Mouse (Mus musculus) forelimb bud, embryonic 11.5 days (tissue): ENCODE results near the gene N4bp2l1.
"Not testable (repeated sequence)": the region's sequence is repeated elsewhere in the genome, so short reads cannot be mapped to it uniquely, and the experiment has no call there.

Source experiments
- DNase-seq: peaks from one replicate; pipeline ENCODE4 v3.0.0-alpha.2; 2012; ENCODE audit warnings: low read depth, low spot score

N4bp2l1 gene

GRCm38 (mm10) chr5:150597088-150597487 is at the start of gene N4bp2l1:
Gene N4bp2l1 (minus strand): TSS chr5:150597188.
- DNase-seq: no peak

- no peak for DNase-seq
Observed at GRCm38 (mm10) chr5:150644926-150645325, 47.9 kb upstream of the N4bp2l1 start.

GRCm38 (mm10) chr5:150643390-150643789 is 46.4 kb upstream of the N4bp2l1 start:
- not testable (repeated sequence) for DNase-seq

GRCm38 (mm10) chr5:150641440-150641839 is 44.5 kb upstream of the N4bp2l1 start:
- DNase-seq: no peak

- no peak for DNase-seq
Observed at GRCm38 (mm10) chr5:150629692-150630091, 32.7 kb upstream of the N4bp2l1 start.

- no peak for DNase-seq
Observed at GRCm38 (mm10) chr5:150629272-150629671, 32.3 kb upstream of the N4bp2l1 start.

- no peak for DNase-seq
Observed at GRCm38 (mm10) chr5:150625528-150625927, 28.5 kb upstream of the N4bp2l1 start.

- DNase-seq: no peak
Observed at GRCm38 (mm10) chr5:150622792-150623191, 25.8 kb upstream of the N4bp2l1 start.

GRCm38 (mm10) chr5:150621592-150621991 is 24.6 kb upstream of the N4bp2l1 start:
- no peak for DNase-seq

- DNase-seq: no peak
Observed at GRCm38 (mm10) chr5:150620588-150621135, 23.7 kb upstream of the N4bp2l1 start.

GRCm38 (mm10) chr5:150618599-150619355 is 21.8 kb upstream of the N4bp2l1 start:
- no peak for DNase-seq

GRCm38 (mm10) chr5:150616731-150617130 is 19.7 kb upstream of the N4bp2l1 start:
- no peak for DNase-seq

GRCm38 (mm10) chr5:150616216-150616615 is 19.2 kb upstream of the N4bp2l1 start:
- DNase-seq: no peak

GRCm38 (mm10) chr5:150614054-150614453 is 17.1 kb upstream of the N4bp2l1 start:
- DNase-seq: no peak

- DNase-seq: no peak
Observed at GRCm38 (mm10) chr5:150611697-150612096, 14.7 kb upstream of the N4bp2l1 start.

GRCm38 (mm10) chr5:150611136-150611535 is 14.1 kb upstream of the N4bp2l1 start:
- DNase-seq: no peak

- no peak for DNase-seq
Observed at GRCm38 (mm10) chr5:150607631-150608030, 10.6 kb upstream of the N4bp2l1 start.

GRCm38 (mm10) chr5:150606131-150606530 is 9.1 kb upstream of the N4bp2l1 start:
- DNase-seq: no peak

GRCm38 (mm10) chr5:150601441-150602230 is 4.6 kb upstream of the N4bp2l1 start:
- DNase-seq: no peak

GRCm38 (mm10) chr5:150600554-150601440 is 3.8 kb upstream of the N4bp2l1 start:
- no peak for DNase-seq
